ENCODE assay signal across 13 mouse cellular contexts in genomic region chr1:156808332-156808731, GRCm38 (mm10). TPM values are rescaled to one million over a fixed set of nuclear protein-coding genes. Genes with fewer than 3 reads are reported as not detected.
DNase-seq lines count a peak whose midpoint lies in the region; ATAC-seq lines count a peak whose summit lies in the region.
"Had no signal": no experiment of that assay in that cellular context is flagged by ENCODE, and none has a peak within 500 bp of the region (broad histone marks: within the 10 kb centered on the region; RNA-seq: fewer than 3 reads in every experiment).

No protein-coding gene starts in this region.

- WGBS in forebrain, embryonic 16.5 days: 57% methylated on average over 10 of the region's 10 CpGs
- 67% methylated on average over 10 of the region's 10 CpGs for WGBS in forebrain, embryonic 14.5 days

- no peaks in the 10 kb centered on the region for H3K9me3 ChIP-seq in forebrain, embryonic 16.5 days (ENCODE audit: control insufficient read depth, low read length)
- H3K9me3 ChIP-seq in forebrain, embryonic 14.5 days (replicated peaks; ENCODE audit: control insufficient read depth, low read length): no peaks in the 10 kb centered on the region
- H3K9me3 ChIP-seq: G1E; midbrain, embryonic 10.5 days had no signal

- H3K27ac ChIP-seq in forebrain, embryonic 16.5 days (ENCODE audit: low read length): no peak overlapping the region
- no peak overlapping the region for H3K27ac ChIP-seq in forebrain, embryonic 14.5 days (ENCODE audit: low read depth, low read length)
- H3K27ac ChIP-seq: midbrain, embryonic 10.5 days had no signal

- H3K27me3 ChIP-seq in forebrain, embryonic 16.5 days (replicated peaks; ENCODE audit: control insufficient read depth, insufficient read depth, low read length): no peaks in the 10 kb centered on the region
- H3K27me3 ChIP-seq in forebrain, embryonic 14.5 days (replicated peaks; ENCODE audit: control insufficient read depth, insufficient read depth, low read length): no peaks in the 10 kb centered on the region

- DNase-seq in forebrain, embryonic 14.5 days (ENCODE audit: low spot score): no peak
- DNase-seq in right cerebral cortex, postnatal 25 days: peak; percentile 10
- no peak for DNase-seq in right cerebral cortex, postnatal 14 days
- DNase-seq in kidney, postnatal 4 days: peak; percentile 30 to 52
- no peak for DNase-seq in adrenal gland, postnatal 36 days
- no peak for DNase-seq in cerebellum, postnatal 14 days
- DNase-seq: gastrocnemius, postnatal 14 days had no signal

- 0 out of 2 replicates have a peak, but pooled peaks have one; percentile 23 for ATAC-seq in forebrain, embryonic 16.5 days
- no peak for ATAC-seq in forebrain, embryonic 14.5 days
- no peak for ATAC-seq in megakaryocyte progenitor cell, adult 5-6 weeks (replicated peaks; ENCODE audit: poor library complexity)
- ATAC-seq: activated CD4-positive, CD25-positive, alpha-beta regulatory T cell, adult 4 months had no signal

- H3K4me3 ChIP-seq in forebrain, embryonic 16.5 days (replicated peaks; ENCODE audit: low read length): no peak overlapping the region
- no peak overlapping the region for H3K4me3 ChIP-seq in forebrain, embryonic 14.5 days (ENCODE audit: low read depth, low read length)
- H3K4me3 ChIP-seq: midbrain, embryonic 10.5 days had no signal

- no peak overlapping the region for H3K4me2 ChIP-seq in forebrain, embryonic 16.5 days (ENCODE audit: low read length)
- no peak overlapping the region for H3K4me2 ChIP-seq in forebrain, embryonic 14.5 days (ENCODE audit: low read length)

- peaks cover 8% of the 10 kb centered on the region for H3K4me1 ChIP-seq in forebrain, embryonic 16.5 days (replicated peaks; ENCODE audit: control insufficient read depth, insufficient read depth, low read length)
- no peaks in the 10 kb centered on the region for H3K4me1 ChIP-seq in forebrain, embryonic 14.5 days (ENCODE audit: control insufficient read depth, insufficient read depth, low read length)
- H3K4me1 ChIP-seq: midbrain, embryonic 10.5 days had no signal

- H3K9ac ChIP-seq in forebrain, embryonic 16.5 days (replicated peaks; ENCODE audit: low read depth, low read length): no peak overlapping the region
- H3K9ac ChIP-seq in forebrain, embryonic 14.5 days (ENCODE audit: low read length): no peak overlapping the region

- peaks cover 11% of the 10 kb centered on the region; the same call in 1 of the 2 replicates for H3K36me3 ChIP-seq in forebrain, embryonic 16.5 days (ENCODE audit: control insufficient read depth, insufficient read depth)
- peaks cover 35% of the 10 kb centered on the region for H3K36me3 ChIP-seq in forebrain, embryonic 14.5 days (ENCODE audit: control insufficient read depth, insufficient read depth, low read length)

RNA-seq across cellular contexts. Expression of gene Angptl1, which starts 30.0 kb away (rescaled TPM):
- polyA plus RNA-seq in forebrain, embryonic 16.5 days (2015; fragmentation: Nextera tagmentation; extraction: Ambion mirVana): 0.87 and 1.5 TPM in 2 replicates
- polyA plus RNA-seq in forebrain, embryonic 14.5 days (2014; fragmentation: Nextera tagmentation; extraction: Ambion mirVana): 0.57 and 1.1 TPM in 2 replicates
- total RNA-seq in megakaryocyte progenitor cell, adult 5-6 weeks (2015): 0.07 TPM in 1 of 2 replicates, not detected in the other
- total RNA-seq in megakaryocyte progenitor cell, adult 5-6 weeks (2017): not detected in 2 replicates
- 1 to 10 TPM; 3.2 to 8.3 TPM for total RNA-seq in adrenal gland, postnatal 36 days (2021)
- total RNA-seq: common myeloid progenitor, adult 5-6 weeks had no signal
- polyA plus RNA-seq: G1E had no signal

Comparison
In these comparisons a context has a peak if more than half of its experiments do, and no peak if none do; other contexts are left out.
1. DNase-seq: peak in right cerebral cortex, postnatal 25 days (single experiment) and kidney, postnatal 4 days (2 of 2); none in forebrain, embryonic 14.5 days (single experiment), right cerebral cortex, postnatal 14 days (single experiment), adrenal gland, postnatal 36 days (0 of 2) and cerebellum, postnatal 14 days (0 of 2).